In the genomic region with DNA sequence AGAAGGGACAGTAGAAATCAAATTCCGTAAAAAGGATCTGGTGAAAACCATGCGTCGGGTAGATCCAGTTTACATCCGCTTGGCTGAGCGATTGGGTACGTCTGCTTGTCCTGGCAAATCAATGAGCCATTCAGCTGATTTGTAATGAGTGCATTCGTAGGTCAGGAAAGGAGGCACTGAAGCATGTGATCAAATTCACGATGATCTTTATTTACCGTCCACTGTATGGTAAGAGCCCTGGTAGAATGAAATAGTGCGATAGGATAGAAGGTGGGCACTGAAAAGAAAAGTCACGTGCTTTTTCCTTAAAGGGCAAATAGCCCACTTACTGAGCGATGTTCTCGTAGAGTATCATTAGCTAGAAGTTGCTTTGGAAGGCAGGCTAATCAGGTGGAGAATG, we compare ENCODE assay signal across 17 mouse cellular contexts.
DNase-seq lines count a peak whose midpoint lies in the region; ATAC-seq and TF ChIP-seq lines count a peak whose summit lies in the region.
"Had no signal": no experiment of that assay in that cellular context is flagged by ENCODE, and none has a peak within 500 bp of the region (broad histone marks: within the 10 kb centered on the region; RNA-seq: fewer than 3 reads in every experiment).

No protein-coding gene starts in this region.

- H3K4me2 ChIP-seq in forebrain, embryonic 11.5 days (ENCODE audit: low read depth, low read length, severe bottlenecking): no peak overlapping the region
- H3K4me2 ChIP-seq in forebrain, postnatal 0 days (ENCODE audit: low read depth): no peak overlapping the region
- no peak overlapping the region for H3K4me2 ChIP-seq in midbrain, embryonic 13.5 days (replicated peaks)
- no peak overlapping the region for H3K4me2 ChIP-seq in midbrain, embryonic 15.5 days
- no peak overlapping the region for H3K4me2 ChIP-seq in hindbrain, postnatal 0 days (ENCODE audit: low read depth, low read length)
- H3K4me2 ChIP-seq: heart, embryonic 15.5 days; liver, embryonic 12.5 days; lung, embryonic 15.5 days; stomach, embryonic 15.5 days had no signal

- no peaks in the 10 kb centered on the region for H3K9me3 ChIP-seq in forebrain, embryonic 11.5 days (ENCODE audit: control insufficient read depth, low read length)
- H3K9me3 ChIP-seq in forebrain, postnatal 0 days (ENCODE audit: low read length): no peaks in the 10 kb centered on the region
- no peaks in the 10 kb centered on the region for H3K9me3 ChIP-seq in midbrain, embryonic 13.5 days
- H3K9me3 ChIP-seq in midbrain, embryonic 15.5 days: no peaks in the 10 kb centered on the region
- no peaks in the 10 kb centered on the region for H3K9me3 ChIP-seq in hindbrain, postnatal 0 days (ENCODE audit: low read length)
- H3K9me3 ChIP-seq in heart, embryonic 10.5 days: no peaks in the 10 kb centered on the region
- H3K9me3 ChIP-seq: heart, embryonic 15.5 days; limb, embryonic 10.5 days; liver, embryonic 12.5 days; lung, embryonic 15.5 days; stomach, embryonic 15.5 days had no signal

- H3K36me3 ChIP-seq in forebrain, embryonic 11.5 days (ENCODE audit: control insufficient read depth, insufficient read depth, low read length): no peaks in the 10 kb centered on the region
- peaks cover 25% of the 10 kb centered on the region; the same call in 1 of the 2 replicates for H3K36me3 ChIP-seq in forebrain, postnatal 0 days (ENCODE audit: insufficient read depth)
- H3K36me3 ChIP-seq in midbrain, embryonic 13.5 days: peaks cover 10% of the 10 kb centered on the region; the same call in 1 of the 2 replicates
- H3K36me3 ChIP-seq in midbrain, embryonic 15.5 days (replicated peaks): no peaks in the 10 kb centered on the region
- peaks cover 7% of the 10 kb centered on the region; the same call in 1 of the 2 replicates for H3K36me3 ChIP-seq in hindbrain, postnatal 0 days (ENCODE audit: insufficient read depth, low read length)
- peaks cover 8% of the 10 kb centered on the region; the same call in 1 of the 2 replicates for H3K36me3 ChIP-seq in heart, embryonic 10.5 days

- WGBS in forebrain, embryonic 11.5 days: 29% methylated on average over 13 of the region's 13 CpGs
- WGBS in forebrain, postnatal 0 days: 26% methylated on average over 13 of the region's 13 CpGs
- WGBS in midbrain, embryonic 13.5 days: 47% methylated on average over 13 of the region's 13 CpGs
- 47% methylated on average over 13 of the region's 13 CpGs for WGBS in midbrain, embryonic 15.5 days
- WGBS in hindbrain, postnatal 0 days: 30% methylated on average over 13 of the region's 13 CpGs
- WGBS in heart, embryonic 10.5 days: 90% methylated on average over 13 of the region's 13 CpGs

- H3K4me1 ChIP-seq in forebrain, embryonic 11.5 days (replicated peaks; ENCODE audit: control insufficient read depth, insufficient read depth, low read length): peaks cover 9% of the 10 kb centered on the region; the same call in 1 of the 2 replicates
- no peaks in the 10 kb centered on the region for H3K4me1 ChIP-seq in forebrain, postnatal 0 days (ENCODE audit: insufficient read depth)
- H3K4me1 ChIP-seq in midbrain, embryonic 13.5 days (replicated peaks): peaks cover 24% of the 10 kb centered on the region; the same call in 1 of the 2 replicates
- H3K4me1 ChIP-seq in midbrain, embryonic 15.5 days: peaks cover 8% of the 10 kb centered on the region
- H3K4me1 ChIP-seq in hindbrain, postnatal 0 days (ENCODE audit: insufficient read depth, low read length): 0 out of 2 replicates have a peak, but pooled peaks cover 6% of the 10 kb centered on the region
- no peaks in the 10 kb centered on the region for H3K4me1 ChIP-seq in heart, embryonic 10.5 days
- H3K4me1 ChIP-seq: heart, embryonic 15.5 days; limb, embryonic 10.5 days; liver, embryonic 12.5 days; lung, embryonic 15.5 days; stomach, embryonic 15.5 days had no signal

- peak overlapping the region; percentile 63; the same call in 1 of the 2 replicates for H3K27ac ChIP-seq in forebrain, embryonic 11.5 days (ENCODE audit: low read depth, low read length)
- no peak overlapping the region for H3K27ac ChIP-seq in forebrain, postnatal 0 days (ENCODE audit: low read depth, low read length)
- H3K27ac ChIP-seq in midbrain, embryonic 13.5 days: peak overlapping the region; percentile 57; the same call in 1 of the 2 replicates
- no peak overlapping the region for H3K27ac ChIP-seq in midbrain, embryonic 15.5 days
- H3K27ac ChIP-seq in hindbrain, postnatal 0 days: no peak overlapping the region
- H3K27ac ChIP-seq in heart, embryonic 10.5 days: no peak overlapping the region
- H3K27ac ChIP-seq: heart, embryonic 15.5 days; limb, embryonic 10.5 days; liver, embryonic 12.5 days; lung, embryonic 15.5 days; stomach, embryonic 15.5 days had no signal

- ATAC-seq in forebrain, embryonic 11.5 days (replicated peaks; ENCODE audit: low FRiP score): peak; percentile 46; the same call in 1 of the 2 replicates
- no peak for ATAC-seq in forebrain, postnatal 0 days
- no peak for ATAC-seq in midbrain, embryonic 13.5 days
- ATAC-seq in midbrain, embryonic 15.5 days (replicated peaks): no peak
- no peak for ATAC-seq in hindbrain, postnatal 0 days
- ATAC-seq in CD4-positive, CD25-positive, alpha-beta regulatory T cell, adult 4 months: no peak
- ATAC-seq: liver, embryonic 12.5 days had no signal

- H3K4me3 ChIP-seq in forebrain, embryonic 11.5 days (ENCODE audit: low read depth, low read length): no peak overlapping the region
- no peak overlapping the region for H3K4me3 ChIP-seq in forebrain, postnatal 0 days (ENCODE audit: low read depth, low read length)
- H3K4me3 ChIP-seq in midbrain, embryonic 13.5 days (replicated peaks): no peak overlapping the region
- H3K4me3 ChIP-seq in midbrain, embryonic 15.5 days: no peak overlapping the region
- no peak overlapping the region for H3K4me3 ChIP-seq in hindbrain, postnatal 0 days (ENCODE audit: low read length)
- no peak overlapping the region for H3K4me3 ChIP-seq in heart, embryonic 10.5 days
- H3K4me3 ChIP-seq: heart, embryonic 15.5 days; limb, embryonic 10.5 days; liver, embryonic 12.5 days; lung, embryonic 15.5 days; myocyte; stomach, embryonic 15.5 days had no signal

- no peak overlapping the region for H3K9ac ChIP-seq in forebrain, embryonic 11.5 days (ENCODE audit: low read length)
- H3K9ac ChIP-seq in forebrain, postnatal 0 days: no peak overlapping the region
- no peak overlapping the region for H3K9ac ChIP-seq in midbrain, embryonic 13.5 days (replicated peaks)
- H3K9ac ChIP-seq in midbrain, embryonic 15.5 days: no peak overlapping the region
- no peak overlapping the region for H3K9ac ChIP-seq in hindbrain, postnatal 0 days (replicated peaks; ENCODE audit: low read length)
- H3K9ac ChIP-seq: heart, embryonic 15.5 days; liver, embryonic 12.5 days; lung, embryonic 15.5 days; stomach, embryonic 15.5 days had no signal

- no peak for DNase-seq in forebrain, embryonic 11.5 days (ENCODE audit: low spot score)
- no peak for DNase-seq in forebrain, postnatal 0 days
- DNase-seq in hindbrain, postnatal 0 days (ENCODE audit: low spot score): peak; percentile 28
- no peak for DNase-seq in heart, embryonic 10.5 days (ENCODE audit: low spot score)
- DNase-seq: adrenal gland, adult 2 months; cerebellum, adult 2 months; kidney, adult 9 months; spleen, adult 18-20 months had no signal

- TF ChIP-seq CTCF in forebrain, postnatal 0 days (IDR thresholded peaks at IDR 0.05; ENCODE audit: low read depth): no peak
- no peak for TF ChIP-seq CTCF in hindbrain, postnatal 0 days (IDR thresholded peaks at IDR 0.05; ENCODE audit: low read depth)

- H3K27me3 ChIP-seq in forebrain, embryonic 11.5 days (ENCODE audit: control insufficient read depth, insufficient read depth, low read length): no peaks in the 10 kb centered on the region
- H3K27me3 ChIP-seq in forebrain, postnatal 0 days (ENCODE audit: insufficient read depth, low read length): no peaks in the 10 kb centered on the region
- no peaks in the 10 kb centered on the region for H3K27me3 ChIP-seq in midbrain, embryonic 13.5 days
- H3K27me3 ChIP-seq in midbrain, embryonic 15.5 days (replicated peaks): no peaks in the 10 kb centered on the region
- no peaks in the 10 kb centered on the region for H3K27me3 ChIP-seq in hindbrain, postnatal 0 days (ENCODE audit: insufficient read depth, low read length)
- no peaks in the 10 kb centered on the region for H3K27me3 ChIP-seq in heart, embryonic 10.5 days (ENCODE audit: insufficient read depth, poor library complexity, severe bottlenecking)
- H3K27me3 ChIP-seq: heart, embryonic 15.5 days; liver, embryonic 12.5 days; lung, embryonic 15.5 days; stomach, embryonic 15.5 days had no signal

Comparison
In these comparisons a context has a peak if more than half of its experiments do, and no peak if none do; other contexts are left out.
1. H3K27ac ChIP-seq: peak in forebrain, embryonic 11.5 days (single experiment) and midbrain, embryonic 13.5 days (single experiment); none in forebrain, postnatal 0 days (single experiment), midbrain, embryonic 15.5 days (single experiment), hindbrain, postnatal 0 days (single experiment) and heart, embryonic 10.5 days (single experiment).